In genomic region chr6:116116634-116117033, GRCm38 (mm10) we compare ENCODE assay signal across 6 mouse cellular contexts.
DNase-seq lines count a peak whose midpoint lies in the region; ATAC-seq and TF ChIP-seq lines count a peak whose summit lies in the region.
"Not testable (repeated sequence)": the region's sequence is repeated elsewhere in the genome, so short reads cannot be mapped to it uniquely, and the experiment has no call there.

No protein-coding gene starts in this region.

- not testable (repeated sequence) for H3K79me2 ChIP-seq in MEL (ENCODE audit: control insufficient read depth, insufficient read depth, low read length, poor library complexity)

- not testable (repeated sequence) for TF ChIP-seq RAD21 in MEL (IDR thresholded peaks at IDR 0.05; ENCODE audit: low read depth, low read length)

- intact Hi-C loops in left cerebral cortex, adult 2 months (cut with DNase I): not testable (repeated sequence)

- peaks cover 0 to 14% of the 10 kb centered on the region in 2 experiments; a peak in 2 of 4 replicates for H3K36me3 ChIP-seq in MEL (ENCODE audit: control insufficient read depth in 1 of 2, insufficient read depth in 2 of 2, low read length in 2 of 2)
- H3K36me3 ChIP-seq in forebrain, postnatal 0 days (ENCODE audit: insufficient read depth); intestine, postnatal 0 days (ENCODE audit: control insufficient read depth, insufficient read depth); lung, embryonic 14.5 days (ENCODE audit: insufficient read depth); midbrain, embryonic 11.5 days (ENCODE audit: control insufficient read depth, insufficient read depth, low read length): not testable (repeated sequence)

- not testable (repeated sequence) for H3K27me3 ChIP-seq in MEL (ENCODE audit: control insufficient read depth in 1 of 2, insufficient read depth in 2 of 2, low read length in 2 of 2); forebrain, postnatal 0 days (ENCODE audit: insufficient read depth, low read length); intestine, postnatal 0 days (replicated peaks; ENCODE audit: control insufficient read depth, insufficient read depth, low read length); lung, embryonic 14.5 days (ENCODE audit: insufficient read depth, low read length); midbrain, embryonic 11.5 days (ENCODE audit: control insufficient read depth, insufficient read depth, low read length)

- TF ChIP-seq EP300 in MEL (IDR thresholded peaks at IDR 0.05; ENCODE audit: low read depth in 1 of 2, low read length in 2 of 2): not testable (repeated sequence)

- TF ChIP-seq POLR2A in MEL (IDR thresholded peaks at IDR 0.05; ENCODE audit: control insufficient read depth in 1 of 2, insufficient read depth in 1 of 2, low read depth in 1 of 2, low read length in 2 of 2, poor library complexity in 1 of 2): not testable (repeated sequence)

- H3K4me3 ChIP-seq in MEL (ENCODE audit: control insufficient read depth in 1 of 2, insufficient read depth in 1 of 2, low read depth in 2 of 2, low read length in 2 of 2); forebrain, postnatal 0 days (ENCODE audit: low read depth, low read length); intestine, postnatal 0 days (ENCODE audit: low read depth, low read length); left cerebral cortex, adult 2 months; lung, embryonic 14.5 days (ENCODE audit: low read depth, low read length); midbrain, embryonic 11.5 days (ENCODE audit: low read depth, low read length): not testable (repeated sequence)

- 95% methylated on average over 6 of the region's 6 CpGs for WGBS in forebrain, postnatal 0 days
- 96% methylated on average over 6 of the region's 6 CpGs for WGBS in intestine, postnatal 0 days
- 89% methylated on average over 6 of the region's 6 CpGs for WGBS in lung, embryonic 14.5 days
- 95% methylated on average over 6 of the region's 6 CpGs for WGBS in midbrain, embryonic 11.5 days

- not testable (repeated sequence) for H3K27ac ChIP-seq in MEL (ENCODE audit: control insufficient read depth, low read depth, low read length); forebrain, postnatal 0 days (ENCODE audit: low read depth, low read length); intestine, postnatal 0 days (ENCODE audit: low read depth, low read length); left cerebral cortex, adult 2 months; lung, embryonic 14.5 days (ENCODE audit: low read depth); midbrain, embryonic 11.5 days (ENCODE audit: low read depth, low read length)

- peak; percentile 21 for DNase-seq in MEL (ENCODE audit: low read depth, low spot score)
- not testable (repeated sequence) for DNase-seq in forebrain, postnatal 0 days; left cerebral cortex, adult 2 months (ENCODE audit: extremely low spot score in 1 of 2, low spot score in 2 of 2); lung, embryonic 14.5 days
- DNase-seq in midbrain, embryonic 11.5 days (ENCODE audit: low spot score, missing footprints): peak; percentile 37

- ATAC-seq in forebrain, postnatal 0 days; intestine, postnatal 0 days; lung, embryonic 14.5 days (ENCODE audit: insufficient read depth); midbrain, embryonic 11.5 days (ENCODE audit: low FRiP score): not testable (repeated sequence)

- H3K4me2 ChIP-seq in forebrain, postnatal 0 days (ENCODE audit: low read depth); intestine, postnatal 0 days (replicated peaks; ENCODE audit: low read depth); lung, embryonic 14.5 days; midbrain, embryonic 11.5 days: not testable (repeated sequence)

- H3K4me1 ChIP-seq in MEL (ENCODE audit: control insufficient read depth in 1 of 2, insufficient read depth in 2 of 2, low read length in 2 of 2); forebrain, postnatal 0 days (ENCODE audit: insufficient read depth); intestine, postnatal 0 days (replicated peaks; ENCODE audit: control insufficient read depth, insufficient read depth, low read length); lung, embryonic 14.5 days (ENCODE audit: insufficient read depth); midbrain, embryonic 11.5 days (ENCODE audit: control insufficient read depth, insufficient read depth, low read length): not testable (repeated sequence)

- peak; percentile 3 to 30 (median 4); a peak in 2 of 6 replicates for TF ChIP-seq CTCF in MEL (IDR thresholded peaks at IDR 0.05 in 2 of 3, conservative IDR thresholded peaks at IDR 0.05 in 1 of 3; ENCODE audit: control insufficient read depth in 1 of 3, insufficient read depth in 1 of 3, low read depth in 2 of 3, low read length in 3 of 3, poor library complexity in 1 of 3, severe bottlenecking in 1 of 3)
- 0 out of 2 replicates have a peak, but pooled peaks have one; percentile 9 for TF ChIP-seq CTCF in forebrain, postnatal 0 days (IDR thresholded peaks at IDR 0.05; ENCODE audit: low read depth)
- TF ChIP-seq CTCF in intestine, postnatal 0 days (IDR thresholded peaks at IDR 0.05; ENCODE audit: low read depth): peak; percentile 27
- TF ChIP-seq CTCF in left cerebral cortex, adult 2 months (IDR thresholded peaks at IDR 0.05): peak; percentile 38
- TF ChIP-seq CTCF in lung, embryonic 14.5 days (IDR thresholded peaks at IDR 0.05; ENCODE audit: low read depth): 0 out of 2 replicates have a peak, but pooled peaks have one; percentile 10

- not testable (repeated sequence) for H3K9me3 ChIP-seq in MEL (replicated peaks; ENCODE audit: insufficient read depth, low read length); forebrain, postnatal 0 days (ENCODE audit: low read length); intestine, postnatal 0 days (ENCODE audit: control insufficient read depth); lung, embryonic 14.5 days (ENCODE audit: low read depth, low read length); midbrain, embryonic 11.5 days (ENCODE audit: control insufficient read depth, low read length)

- H3K9ac ChIP-seq in MEL (ENCODE audit: control insufficient read depth, low read depth, low read length, poor library complexity, severe bottlenecking); forebrain, postnatal 0 days; intestine, postnatal 0 days (ENCODE audit: low read depth, low read length); lung, embryonic 14.5 days; midbrain, embryonic 11.5 days (ENCODE audit: low read length): not testable (repeated sequence)
